Mouse (Mus musculus): ENCODE results near the gene Gsk3a.

Gsk3a gene

DNA sequence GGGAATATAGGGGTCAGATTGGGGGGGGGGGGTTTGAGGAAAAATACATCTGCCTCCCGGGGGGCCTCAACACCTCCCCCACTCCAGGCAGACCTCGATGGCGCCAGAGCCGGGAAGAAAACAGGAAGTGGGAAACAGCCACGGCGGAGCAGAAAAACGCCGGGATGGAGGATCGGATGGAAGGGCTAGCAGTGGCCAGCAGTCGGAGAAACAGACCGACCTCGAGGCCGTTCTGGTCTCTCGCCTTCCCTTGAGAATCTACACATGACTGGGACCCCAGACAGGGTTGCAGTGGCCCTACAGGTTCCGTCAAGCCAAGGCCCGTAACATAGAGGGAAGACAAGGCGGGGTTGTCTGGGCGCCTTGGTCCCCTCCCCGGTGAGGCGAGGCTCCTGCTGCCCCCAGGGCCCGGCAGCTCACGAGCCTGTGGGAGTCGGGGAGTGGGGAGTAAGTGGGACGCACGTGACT, 11.2 kb upstream of the Gsk3a start:
- no peak for DNase-seq (ENCODE audit: low spot score)

DNA sequence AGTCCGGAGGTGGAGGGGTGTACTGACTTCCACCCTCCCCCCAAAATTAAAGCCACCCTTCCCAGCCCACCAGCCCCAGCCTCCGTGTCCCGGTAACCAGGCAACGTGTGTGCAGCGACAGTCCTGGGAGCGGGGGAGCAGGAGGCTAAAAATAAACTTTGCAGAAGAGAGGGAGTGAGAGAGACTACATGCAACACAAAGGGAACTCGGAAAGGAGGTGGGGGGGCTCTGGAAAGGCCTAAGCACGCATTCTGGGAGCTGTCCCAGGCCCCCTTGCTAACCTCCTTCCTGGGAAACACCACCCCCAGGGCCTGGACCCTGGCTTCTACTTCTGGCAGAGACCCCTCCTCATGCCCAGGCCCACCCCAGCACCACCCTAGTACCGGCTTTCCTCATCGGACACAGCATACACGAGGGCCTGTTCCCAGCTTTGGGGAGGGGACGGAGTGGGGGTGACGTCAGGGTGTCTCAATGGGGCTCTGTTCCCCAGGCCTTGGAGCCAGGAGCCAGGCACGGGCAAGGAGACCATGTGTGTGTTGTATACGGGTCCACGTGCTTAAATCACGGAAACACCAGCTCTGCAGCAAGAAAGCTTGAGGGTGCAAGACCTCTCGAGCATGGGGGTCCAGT, 10.5 kb upstream of the Gsk3a start:
- peak; percentile 83 for DNase-seq (ENCODE audit: low spot score)

DNA sequence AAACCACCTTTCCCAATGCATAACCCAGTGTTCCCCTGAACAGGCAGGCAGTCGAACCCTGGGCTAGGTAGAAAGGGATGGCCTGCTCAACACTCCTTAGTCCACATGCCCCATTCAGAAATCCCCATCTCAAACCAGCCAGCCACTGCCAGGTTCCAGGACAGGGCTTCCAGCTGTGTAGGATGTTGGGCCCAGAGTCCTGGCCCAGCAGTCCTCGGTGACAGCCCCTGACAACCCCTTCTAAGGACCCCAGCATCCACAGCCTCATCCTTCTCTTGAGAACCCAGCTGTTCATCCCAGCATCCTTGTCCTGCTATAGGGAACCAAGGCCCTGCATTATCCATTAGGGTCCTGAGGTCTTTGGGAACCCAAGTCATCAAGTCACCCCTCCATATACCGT, 9.8 kb upstream of the Gsk3a start:
- DNase-seq (ENCODE audit: low spot score): no peak

DNA sequence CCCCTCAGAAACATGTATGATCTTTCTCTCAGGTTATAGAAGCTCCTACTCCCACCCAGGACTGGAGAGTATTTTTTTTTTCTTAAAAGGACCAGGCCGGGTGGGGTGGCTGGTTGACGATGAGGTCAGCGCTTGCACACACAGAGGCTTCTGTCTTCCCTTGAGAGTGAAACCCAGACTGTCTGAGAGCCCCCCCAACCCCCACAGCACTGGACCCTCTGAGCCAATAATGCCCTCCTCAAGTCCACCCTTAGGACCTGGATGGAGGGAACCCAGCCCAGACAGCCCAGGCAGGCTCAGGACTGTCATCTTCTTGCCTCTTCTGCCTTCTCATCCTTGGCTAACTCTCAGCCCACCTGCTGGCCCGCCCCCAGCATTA, 9.1 kb upstream of the Gsk3a start:
- no peak for DNase-seq (ENCODE audit: low spot score)

DNA sequence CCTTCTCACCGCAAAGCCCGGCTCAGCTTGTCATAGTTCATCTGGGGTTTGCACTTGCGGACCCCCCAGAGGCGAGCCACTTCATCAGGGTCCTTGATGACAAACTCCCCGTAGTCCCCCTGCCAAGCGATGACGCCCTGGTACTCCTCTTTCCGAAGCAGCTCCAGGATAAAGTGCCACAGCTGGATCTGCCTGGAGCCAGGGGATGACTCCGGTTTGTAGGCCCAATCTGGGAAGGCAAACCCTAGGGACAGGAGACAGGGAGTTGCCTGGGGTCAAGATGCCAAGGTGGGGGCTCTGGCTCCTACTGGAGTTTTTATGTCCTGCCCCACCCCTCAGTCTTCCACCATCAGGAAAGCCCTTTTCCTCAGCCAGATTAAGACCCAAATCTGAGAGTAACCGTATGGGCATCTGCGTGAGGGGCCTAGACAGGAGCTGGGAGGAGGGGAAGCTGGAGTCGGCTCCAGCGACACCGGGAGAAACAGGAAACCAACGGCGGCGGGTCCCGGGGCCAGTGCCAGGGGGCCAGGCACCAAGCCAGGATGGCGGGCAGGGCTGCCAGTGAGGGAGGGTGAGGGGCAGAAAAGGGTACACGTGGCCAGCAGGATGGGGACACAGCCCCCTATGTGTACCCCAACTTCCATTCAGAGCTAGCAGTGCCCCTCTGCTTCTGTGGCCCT, 8.6 kb upstream of the Gsk3a start:
- no peak for DNase-seq (ENCODE audit: low spot score)

DNA sequence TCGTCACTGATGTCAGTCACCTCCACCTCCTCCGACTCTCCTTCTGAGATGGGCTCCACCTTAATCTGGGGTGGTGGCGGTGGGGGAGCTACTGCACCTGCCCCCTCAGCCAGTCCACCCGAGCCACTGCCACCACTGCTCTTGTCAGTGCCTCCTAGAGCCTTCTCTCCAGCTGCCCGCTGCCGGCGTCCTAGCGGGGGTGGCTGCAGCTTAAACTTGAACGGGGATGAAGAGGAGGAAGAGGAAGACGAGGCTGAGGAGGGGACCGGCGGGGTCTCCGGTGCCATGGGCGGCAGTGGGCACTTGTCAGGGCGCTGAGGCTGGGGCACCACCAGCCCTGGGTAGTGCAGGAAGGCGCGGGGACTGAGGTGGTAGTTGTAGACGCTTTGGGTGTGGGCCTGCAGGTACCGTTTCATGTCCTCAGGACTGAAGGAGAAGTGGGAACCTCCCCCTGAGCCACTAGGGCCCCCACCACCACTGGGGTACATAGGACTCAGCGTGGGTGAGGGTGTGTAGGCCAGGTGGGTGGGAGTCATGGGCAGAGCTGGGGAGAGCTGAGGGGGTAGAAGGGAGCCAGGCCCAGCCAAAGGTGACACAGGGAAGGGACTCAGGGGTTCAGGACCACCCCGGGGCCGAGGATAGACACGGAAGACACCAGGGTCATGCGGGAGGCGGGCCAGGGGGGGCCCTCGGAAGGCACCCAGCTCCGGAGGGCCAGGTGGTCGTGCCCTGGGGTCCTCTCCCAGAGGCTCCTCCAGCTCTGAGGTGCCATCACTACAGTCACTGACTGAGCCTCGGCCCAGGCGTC, 7.1 kb upstream of the Gsk3a start:
- DNase-seq (ENCODE audit: low spot score): no peak

DNA sequence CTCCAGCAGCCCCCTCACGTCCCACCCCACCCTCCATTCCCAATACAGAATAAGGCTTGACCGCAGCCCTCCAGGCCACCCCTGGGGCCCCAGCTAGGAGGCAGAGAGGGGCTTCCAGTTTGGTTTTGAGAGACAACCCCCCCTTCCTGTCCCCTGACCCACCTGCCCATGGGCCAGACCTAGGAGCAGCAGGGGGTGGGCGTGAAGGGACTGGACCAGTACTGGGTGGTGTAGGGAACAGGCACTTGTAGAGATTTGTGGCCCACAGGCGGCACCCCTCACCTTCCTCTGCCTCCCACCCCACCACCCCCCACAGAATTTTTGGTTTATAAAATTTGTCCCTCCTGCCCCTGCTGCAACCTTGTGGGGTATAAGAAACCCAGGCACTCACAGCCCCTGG, 5.7 kb upstream of the Gsk3a start:
- DNase-seq (ENCODE audit: low spot score): no peak

DNA sequence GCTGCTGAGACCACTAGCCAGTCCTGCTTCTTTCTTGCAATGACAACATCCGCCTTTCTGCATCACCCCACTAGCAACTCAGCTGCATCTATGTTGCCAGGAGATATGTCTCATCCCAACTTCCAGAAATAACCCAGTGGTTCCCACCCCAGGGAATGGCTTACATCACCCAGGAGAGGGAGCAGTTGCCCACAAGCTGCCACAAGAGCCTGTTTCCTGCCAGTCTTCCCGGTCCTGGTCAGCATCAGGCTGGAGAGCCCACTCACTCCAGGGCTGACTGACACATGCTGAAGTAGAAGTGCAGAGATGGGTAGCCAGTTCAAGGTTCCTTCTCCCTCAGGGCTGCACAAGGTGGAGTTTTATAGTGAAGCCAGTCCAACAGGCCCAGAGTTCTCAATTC, 3.4 kb upstream of the Gsk3a start:
- DNase-seq (ENCODE audit: low spot score): no peak

DNA sequence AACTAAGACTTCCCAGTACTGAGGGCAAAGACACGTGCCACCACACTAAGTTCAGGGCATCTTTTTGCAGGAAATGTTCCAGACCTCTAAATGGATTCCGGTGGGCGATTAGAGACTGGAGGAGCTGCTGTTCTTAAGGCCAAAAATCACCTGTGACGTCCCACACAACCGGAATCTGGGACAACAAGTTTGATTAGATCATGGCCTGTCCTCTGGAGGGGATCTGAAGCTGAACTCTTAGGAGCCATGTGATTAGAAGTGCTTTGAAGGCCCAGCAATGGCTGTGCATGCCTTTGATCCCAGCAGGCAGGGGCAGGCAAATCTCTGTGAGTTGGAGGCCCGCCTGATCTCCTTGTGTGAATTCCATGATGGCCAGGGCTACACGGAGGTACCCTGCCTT, 3.0 kb upstream of the Gsk3a start:
- DNase-seq (ENCODE audit: low spot score): no peak

DNA sequence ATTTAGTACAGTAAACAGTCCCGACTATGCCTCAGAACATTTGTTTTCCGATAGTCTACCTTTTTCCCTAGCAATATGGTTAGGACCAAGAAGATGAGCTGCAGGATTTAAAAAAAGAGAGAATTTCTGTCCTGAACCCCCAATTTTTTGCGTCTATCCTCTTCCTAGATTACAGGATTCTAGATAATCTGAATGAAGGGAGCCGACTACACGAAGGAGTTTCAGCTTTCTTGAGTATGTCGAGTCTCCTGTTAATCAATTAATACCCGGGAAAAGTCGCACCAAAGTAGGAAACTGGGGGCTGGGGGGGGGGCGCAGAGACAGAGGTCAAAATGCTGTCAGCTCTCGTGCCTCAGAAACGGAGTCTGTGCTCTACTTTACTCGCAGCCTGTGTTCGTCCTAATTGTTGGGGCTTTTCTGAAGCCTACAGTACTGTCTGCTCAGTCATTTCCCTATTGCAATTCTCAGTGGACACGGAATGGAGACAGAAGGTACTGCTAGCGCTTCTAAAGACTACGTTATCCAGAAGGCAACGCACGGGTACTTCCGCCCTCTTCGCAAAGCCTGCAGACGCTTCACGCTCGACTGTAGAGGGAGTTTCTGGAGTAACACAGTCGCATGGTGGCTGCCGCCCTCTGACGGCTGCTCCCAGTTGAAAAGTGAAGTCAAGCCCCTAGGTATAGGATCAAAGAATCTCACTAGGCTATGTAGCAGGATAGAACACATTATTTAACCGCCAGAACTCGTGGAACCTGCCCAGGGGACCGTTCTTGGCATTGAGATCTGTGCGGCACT, 1.4 kb upstream of the Gsk3a start:
- DNase-seq (ENCODE audit: low spot score): no peak

DNA sequence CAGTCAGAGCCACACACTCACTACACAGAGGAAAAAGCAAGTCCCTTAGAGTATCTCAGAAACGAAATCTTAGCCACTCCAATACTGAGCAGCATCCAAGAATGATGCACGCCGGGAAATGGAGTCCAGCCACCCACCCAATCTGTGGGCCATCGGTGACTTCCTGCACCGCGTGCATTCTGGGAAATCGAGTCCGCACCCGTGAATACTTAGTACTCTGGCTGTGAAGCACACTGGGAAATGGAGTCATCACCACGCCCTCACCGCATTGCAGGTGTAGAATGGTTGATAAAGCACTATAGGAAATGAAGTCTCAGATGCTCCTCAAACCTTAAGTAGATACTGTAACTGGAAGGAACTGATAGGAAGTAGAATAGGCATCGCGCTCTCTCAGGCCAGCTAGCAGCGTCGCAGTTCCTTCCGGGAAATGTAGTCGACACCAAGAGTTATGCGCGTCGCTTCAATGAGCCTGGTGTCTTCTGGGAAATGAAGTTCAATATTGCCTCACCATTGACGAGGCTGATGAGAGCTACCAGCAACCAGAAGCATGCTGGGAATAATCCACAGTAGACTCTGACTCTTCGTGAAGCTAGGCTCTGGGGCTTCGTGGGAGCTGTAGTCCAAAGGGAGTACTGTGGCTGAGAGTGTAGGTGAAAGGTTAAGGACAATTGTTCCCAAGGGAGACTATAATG, 510 bp upstream of the Gsk3a start:
- DNase-seq (ENCODE audit: low spot score): peak; percentile 95

DNA sequence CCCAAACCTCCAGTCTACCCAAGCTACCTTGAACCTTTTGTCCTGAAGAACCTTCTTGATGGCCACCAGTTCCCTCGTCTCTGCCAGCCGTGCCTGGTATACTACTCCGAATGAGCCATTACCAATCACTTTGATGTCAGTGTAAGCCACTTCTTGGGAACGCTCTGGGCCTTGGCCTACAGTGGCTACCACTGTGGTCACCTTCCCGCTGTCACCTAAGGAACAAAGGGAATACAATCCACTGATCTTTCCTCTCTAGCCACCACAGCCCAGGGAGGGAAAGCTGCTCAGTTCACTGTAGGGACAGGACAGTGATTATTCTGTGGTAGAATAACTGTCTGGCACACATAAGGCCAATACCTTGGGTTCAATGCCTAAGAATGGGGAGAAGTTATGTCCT, 2.1 kb downstream of the Gsk3a start:
- DNase-seq (ENCODE audit: low spot score): no peak

DNA sequence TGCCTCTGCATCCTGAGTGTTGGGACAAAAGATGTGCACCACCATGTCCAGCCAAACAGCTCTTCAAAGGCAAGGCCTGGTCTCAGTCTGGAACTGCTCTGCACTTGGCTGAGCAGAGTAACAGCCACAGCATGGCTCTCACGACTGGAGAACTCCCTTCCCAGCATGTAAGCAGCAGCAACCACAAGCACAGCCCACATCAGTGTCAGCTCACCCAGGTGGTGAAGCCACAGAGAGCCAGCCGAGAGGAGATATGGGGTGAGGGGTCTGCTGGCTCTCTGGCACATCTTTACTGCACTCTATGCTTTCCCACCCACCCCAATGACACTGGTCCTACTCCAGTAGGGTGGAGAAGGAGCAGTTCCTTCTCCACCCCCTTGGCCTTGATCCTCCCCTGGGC, 4.6 kb downstream of the Gsk3a start:
- DNase-seq (ENCODE audit: low spot score): no peak

DNA sequence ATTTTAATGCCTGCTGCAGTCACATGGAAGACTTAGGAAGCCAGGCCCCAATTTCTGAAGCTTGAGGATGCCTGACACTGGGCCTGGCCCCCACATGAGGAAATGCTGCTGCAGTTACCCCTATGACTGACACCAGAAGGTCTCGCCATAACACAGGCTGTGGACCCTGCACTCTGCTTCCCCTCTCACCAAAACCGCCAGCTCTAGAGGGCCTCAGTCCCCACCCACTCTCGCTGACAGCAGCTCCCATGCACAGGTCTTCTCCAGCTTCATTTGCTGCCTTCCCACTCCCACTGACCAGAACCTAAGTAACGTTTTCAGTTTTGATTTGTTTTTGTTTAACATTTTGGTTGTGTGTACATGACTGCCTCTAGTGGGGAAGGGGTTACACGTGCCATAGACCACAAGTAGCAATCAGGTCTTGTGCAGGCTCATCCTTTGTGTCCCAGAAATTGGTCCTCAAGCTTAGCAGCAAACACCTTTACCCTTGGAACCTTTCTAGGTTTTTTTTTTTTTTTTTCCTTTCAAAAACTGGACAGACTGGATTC, 5.5 kb downstream of the Gsk3a start:
- DNase-seq (ENCODE audit: low spot score): no peak

DNA sequence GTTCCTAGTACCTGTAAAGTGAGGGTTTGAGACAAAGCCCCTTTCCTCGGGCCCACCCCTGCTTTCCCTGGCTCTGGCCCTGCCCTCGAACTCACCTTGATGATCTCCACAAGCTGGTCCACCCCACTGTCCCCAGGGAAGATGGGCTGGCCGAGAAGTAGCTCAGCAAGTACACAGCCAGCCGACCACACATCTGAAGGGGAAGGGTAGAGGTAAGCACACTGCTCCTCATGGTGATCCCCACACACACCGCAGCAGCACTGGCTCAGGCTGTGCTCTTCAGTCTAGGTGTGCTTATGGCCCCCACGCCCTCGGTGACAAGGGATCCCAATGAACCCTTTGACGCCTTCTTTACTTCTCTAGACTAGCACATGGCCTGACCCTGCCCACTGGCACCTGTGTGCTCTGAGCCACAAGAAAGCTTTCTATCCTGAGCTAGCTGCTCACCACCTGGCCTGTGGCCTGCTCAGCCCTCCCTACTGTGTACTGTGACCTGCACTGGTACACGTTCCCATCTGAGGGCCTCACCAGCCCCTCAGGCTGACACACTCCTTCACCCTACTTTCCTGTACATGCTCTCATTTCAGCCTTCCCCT, 6.9 kb downstream of the Gsk3a start:
- no peak for DNase-seq (ENCODE audit: low spot score)

DNA sequence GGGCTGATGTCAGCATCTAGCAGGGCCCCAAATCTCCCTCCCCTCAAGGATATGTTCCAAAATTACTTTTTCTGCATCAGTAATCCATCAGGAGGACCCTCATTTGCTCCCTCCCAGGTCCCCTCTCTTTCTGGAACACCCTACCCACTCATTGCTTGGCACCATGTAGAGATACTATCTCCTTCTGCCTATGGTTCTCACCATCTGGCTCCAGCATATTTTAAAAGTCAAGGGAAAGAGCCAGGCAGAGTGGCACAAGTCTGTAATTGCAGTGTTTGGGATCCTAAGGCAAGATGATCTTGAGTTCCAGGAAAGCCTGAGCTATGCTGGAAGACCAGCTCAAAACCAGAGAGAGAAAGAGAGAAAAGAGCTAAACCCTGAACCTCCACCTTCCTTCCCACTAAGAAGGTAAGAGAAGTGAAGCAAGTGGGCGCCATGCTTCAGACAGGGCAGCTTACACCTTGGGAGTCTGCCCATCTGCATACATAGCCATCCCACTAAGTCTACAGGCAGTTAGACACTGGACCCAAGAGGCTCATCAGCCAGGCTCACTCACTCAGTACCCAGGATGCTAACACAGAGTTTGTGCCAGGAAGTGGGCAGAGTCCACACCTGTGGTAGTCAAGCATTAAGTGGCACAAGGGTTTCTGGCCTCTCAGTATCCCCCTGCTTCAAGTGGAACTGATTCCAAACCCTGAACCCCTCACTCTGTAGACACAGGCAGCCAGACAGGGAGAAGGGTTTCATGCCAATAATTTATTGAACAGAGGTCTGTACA, 9.9 kb downstream of the Gsk3a start:
- DNase-seq (ENCODE audit: low spot score): no peak

DNA sequence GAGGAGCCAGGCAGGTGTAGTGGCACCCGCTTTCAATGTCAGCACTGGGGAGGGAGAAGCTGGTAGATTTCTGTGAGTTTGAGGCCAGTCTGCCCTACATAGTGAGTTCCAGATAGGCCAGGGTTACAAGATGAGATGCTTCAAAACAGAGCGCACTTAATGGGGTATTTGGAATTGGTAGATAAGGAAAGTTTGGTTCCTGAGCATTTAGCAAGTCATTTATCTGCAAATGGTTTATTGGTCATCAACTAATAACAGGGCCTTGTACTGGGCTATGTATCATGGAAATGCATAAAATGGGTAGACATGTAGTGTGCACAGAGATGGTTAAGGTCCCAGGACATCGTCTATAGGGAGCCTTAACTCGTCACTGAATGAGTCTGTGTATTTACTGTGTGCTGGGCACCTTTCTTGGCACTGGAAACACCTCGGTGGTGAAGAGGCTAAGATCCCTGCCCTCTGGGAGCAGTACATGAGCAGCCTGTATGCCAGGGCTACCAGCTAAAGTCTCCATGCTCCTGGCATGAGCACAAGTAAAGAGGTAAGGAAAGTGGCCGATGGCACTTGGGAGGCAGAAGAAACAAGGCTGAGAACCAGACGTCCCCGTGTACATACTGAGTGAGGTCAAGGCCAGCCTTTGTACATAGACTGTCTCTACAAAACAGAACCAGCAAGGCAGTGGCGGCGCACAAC, 15.2 kb downstream of the Gsk3a start:
- no peak for DNase-seq (ENCODE audit: low spot score)

DNA sequence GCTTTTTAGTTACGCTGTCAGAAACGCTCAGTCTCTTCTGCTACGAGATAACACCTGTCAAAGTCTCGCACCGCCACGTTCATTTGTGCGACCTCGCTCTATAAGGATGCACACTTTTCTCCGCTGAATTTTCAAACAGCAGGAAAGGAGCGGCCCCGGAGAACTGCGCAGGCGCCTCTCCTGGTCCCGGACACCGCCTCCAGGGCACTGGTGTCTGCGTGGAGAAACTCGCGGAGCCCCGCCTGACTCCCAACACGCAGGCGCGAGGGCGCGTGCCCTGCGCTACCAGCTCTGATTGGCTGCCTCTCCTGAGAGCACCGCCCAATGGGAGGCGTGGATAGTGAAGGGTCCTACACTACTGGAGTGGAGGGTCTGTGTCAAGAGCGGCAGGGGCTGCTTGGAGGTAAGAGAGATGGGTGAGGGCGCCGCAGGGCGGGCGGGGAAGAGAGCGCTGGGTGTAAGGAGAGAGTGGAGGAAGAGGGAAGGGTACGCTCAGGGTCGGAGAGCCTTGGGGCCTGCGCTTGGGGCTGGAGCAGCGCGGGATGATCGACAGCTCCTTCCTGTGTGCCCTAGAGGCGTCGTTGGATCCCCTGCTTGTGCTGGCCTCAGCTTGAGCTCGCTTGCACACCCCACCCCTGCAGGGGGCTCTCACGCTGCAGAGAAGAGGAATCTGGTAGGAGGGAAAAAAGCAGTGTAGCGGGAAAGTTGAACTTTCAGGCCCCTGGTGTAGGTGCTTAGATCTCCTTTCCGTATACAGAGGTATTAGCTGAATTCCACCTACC, 16.4 kb downstream of the Gsk3a start, which contains the start of gene Zfp526:
TSS of gene Zfp526 (plus strand) at position 324 of the 782 bp plus-strand sequence.
- DNase-seq (ENCODE audit: low spot score): peak; percentile 97
